Mouse (Mus musculus) megakaryocyte, embryonic 14.5 days (primary cell): ENCODE results near the gene Sgcb.

Experiments used
- FLI1 ChIP-seq: IDR thresholded peaks from 2 replicates; pipeline ENCODE4 v1.6.1; 2012; ENCODE audit warnings: low read length, inconsistent platforms, mixed read lengths
- GATA1 ChIP-seq: IDR thresholded peaks from 3 replicates; pipeline ENCODE4 v1.6.1; 2012; ENCODE audit warnings: mixed read lengths, low read length, inconsistent platforms, borderline replicate concordance

- no peak for TF ChIP-seq GATA1
- TF ChIP-seq FLI1, result no peak
These were observed 5.5 kb downstream of the Sgcb start for GRCm38 (mm10) chr5:73642091-73642490.
